Mouse (Mus musculus): ENCODE measurements around the gene Trio. TPM values are rescaled to one million over a fixed set of nuclear protein-coding genes. Genes with fewer than 3 reads are reported as not detected.
A peak's percentile ranks its signal among the peaks of the same experiment; 100 is the strongest.

Gene Trio
- polyA plus RNA-seq, 1 experiment from 2014 or later: 52.8 TPM

- H3K9ac ChIP-seq: peak within 1 kb of the TSS; percentile 52
- ATAC-seq (ENCODE audit: insufficient number of reproducible peaks, low FRiP score, low TSS enrichment, low read depth): peak; percentile 98
- H3K27ac ChIP-seq: peak within 1 kb of the TSS; percentile 47
- no peaks in the 10 kb centered on the region for H3K9me3 ChIP-seq
- peak within 1 kb of the TSS; percentile 71 for H3K4me3 ChIP-seq
- WGBS: 2% methylated on average over 58 of the region's 59 CpGs
- no peaks in the 10 kb centered on the region for H3K36me3 ChIP-seq
- H3K27me3 ChIP-seq: no peaks in the 10 kb centered on the region
- H3K4me2 ChIP-seq: peak within 1 kb of the TSS; percentile 90
- H3K4me1 ChIP-seq: peaks cover 13% of the 10 kb centered on the region; the same call in 1 of the 2 replicates
Observed at GRCm38 (mm10) chr15:27681419-27682187, 344.0 kb downstream of the Trio start, which contains the start of gene Otulinl. Gene Otulinl, minus strand, starts transcription at chr15:27681579.

- 1% methylated on average over 28 of the region's 28 CpGs for WGBS
- Histone ChIP-seq H3K27ac (peak overlapping the region; percentile 47; the same call in 1 of the 2 replicates), H3K4me3 (peak overlapping the region; percentile 71), H3K27me3 (no peaks in the 10 kb centered on the region), H3K4me1 (peaks cover 13% of the 10 kb centered on the region; the same call in 1 of the 2 replicates), H3K9ac (peak overlapping the region; percentile 52), H3K9me3 (no peaks in the 10 kb centered on the region), H3K4me2 (peak overlapping the region; percentile 90), H3K36me3 (no peaks in the 10 kb centered on the region)
- ATAC-seq (ENCODE audit: insufficient number of reproducible peaks, low FRiP score, low TSS enrichment, low read depth): no peak; the same call in 1 of the 2 replicates
Observed at GRCm38 (mm10) chr15:27680997-27681396, 344.7 kb downstream of the Trio start.

Other genes with a start within 250 kb of the Trio start
- 0.04 TPM in 2 replicates for gene Dnah5, start 177.9 kb upstream of the Trio start, polyA plus RNA-seq (2015; fragmentation: Nextera tagmentation; extraction: Ambion mirVana)